Mouse (Mus musculus) heart, postnatal 0 days (tissue): Measurements from ENCODE around the gene Ptpn1. TPM values are rescaled to one million over a fixed set of nuclear protein-coding genes. Genes with fewer than 3 reads are reported as not detected.

Experiments
- ATAC-seq: fragments of 200-750 bp; cut with Nextera tagmentation; 2 replicates; pipeline ENCODE4 v1.8.0; 2017; ENCODE audit warnings: low read depth, moderate number of reproducible peaks, moderate library complexity; ENCODE audit not compliant: insufficient read depth
- DNase-seq: peaks from one replicate; pipeline ENCODE4 v3.0.0-alpha.2; 2016; ENCODE audit warnings: low spot score
- H3K27ac ChIP-seq: fragments of 300-500 bp; sonication (generic); 2 replicates; pipeline ENCODE4 v1.5.1; 2014; ENCODE audit warnings: low read depth, mild to moderate bottlenecking
- H3K27me3 ChIP-seq: fragments of 300-500 bp; sonication (generic); 2 replicates; pipeline ENCODE4 v1.6.1; 2014; ENCODE audit warnings: low read length, mixed read lengths; ENCODE audit not compliant: control insufficient read depth, insufficient read depth
- H3K36me3 ChIP-seq: fragments of 300-500 bp; sonication (generic); replicated peaks from 2 replicates; pipeline ENCODE4 v1.6.1; 2014; ENCODE audit warnings: low read length, mixed read lengths; ENCODE audit not compliant: control insufficient read depth, insufficient read depth
- H3K4me1 ChIP-seq: fragments of 300-500 bp; sonication (generic); 2 replicates; pipeline ENCODE4 v1.6.1; 2014; ENCODE audit warnings: antibody characterized with exemption; ENCODE audit not compliant: control insufficient read depth, insufficient read depth
- H3K4me2 ChIP-seq: fragments of 300-500 bp; sonication (generic); 2 replicates; pipeline ENCODE4 v1.6.1; 2014; ENCODE audit warnings: low read depth, mild to moderate bottlenecking, low read length, moderate library complexity
- H3K4me3 ChIP-seq: fragments of 300-500 bp; sonication (generic); 2 replicates; pipeline ENCODE4 v1.5.1; 2014; ENCODE audit warnings: low read depth, low read length
- H3K9ac ChIP-seq: fragments of 300-500 bp; sonication (generic); replicated peaks from 2 replicates; pipeline ENCODE4 v1.6.1; 2014; ENCODE audit warnings: low read depth, low read length, mixed read lengths
- H3K9me3 ChIP-seq: fragments of 300-500 bp; sonication (generic); replicated peaks from 2 replicates; pipeline ENCODE4 v1.6.1; 2016; ENCODE audit warnings: low read length; ENCODE audit not compliant: control insufficient read depth
- CTCF ChIP-seq: IDR thresholded peaks from 2 replicates; pipeline ENCODE4 v1.5.1; 2016; ENCODE audit warnings: antibody characterized with exemption, control low read depth, low read depth
- EP300 ChIP-seq: IDR thresholded peaks from 2 replicates; pipeline ENCODE4 v1.6.1; 2016; ENCODE audit warnings: antibody characterized with exemption, low read depth
- WGBS: fragments of 180-500 bp; shearing (Covaris S2); extraction: QIAGEN DNeasy Blood & Tissue Kit; methylation state at CpG from one replicate; pipeline ENCODE4 v1.1.7; 2014; 5-methylcytosine and 5-hydroxymethylcytosine counted together
- polyA plus RNA-seq: library from polyadenylated mRNA; unstranded; fragments of >200 nt; fragmentation: Nextera tagmentation; extraction: Ambion mirVana; gene quantifications from 2 replicates; pipeline ENCODE4 v1.2.1, GENCODE M21; 2015
- total RNA-seq: library from RNA; depleted of rRNA; stranded (reverse); fragments of >200 nt; gene quantifications from 2 replicates; pipeline ENCODE4 v1.2.3, GENCODE M21; 2014; ENCODE audit warnings: low replicate concordance

Ptpn1 gene
- total and polyA plus RNA-seq, 2 experiments from 2014 or later: 22.0 to 37.9 TPM

- no peak for TF ChIP-seq EP300
- TF ChIP-seq CTCF: peak; percentile 88
- H3K27me3 ChIP-seq: peaks cover 10% of the 10 kb centered on the region; the same call in 1 of the 2 replicates
- H3K36me3 ChIP-seq: no peaks in the 10 kb centered on the region
- no peak overlapping the region for H3K9ac ChIP-seq
- H3K4me2 ChIP-seq: no peak overlapping the region
- H3K4me3 ChIP-seq: no peak overlapping the region
- no peak overlapping the region for H3K27ac ChIP-seq
- no peaks in the 10 kb centered on the region for H3K9me3 ChIP-seq
- peak; percentile 40 for DNase-seq
- WGBS: 10% methylated on average over 9 of the region's 9 CpGs
- H3K4me1 ChIP-seq: no peaks in the 10 kb centered on the region
- ATAC-seq: peak; percentile 50
These were observed 39.9 kb upstream of the Ptpn1 start for GRCm38 (mm10) chr2:167891908-167892307.

DNA sequence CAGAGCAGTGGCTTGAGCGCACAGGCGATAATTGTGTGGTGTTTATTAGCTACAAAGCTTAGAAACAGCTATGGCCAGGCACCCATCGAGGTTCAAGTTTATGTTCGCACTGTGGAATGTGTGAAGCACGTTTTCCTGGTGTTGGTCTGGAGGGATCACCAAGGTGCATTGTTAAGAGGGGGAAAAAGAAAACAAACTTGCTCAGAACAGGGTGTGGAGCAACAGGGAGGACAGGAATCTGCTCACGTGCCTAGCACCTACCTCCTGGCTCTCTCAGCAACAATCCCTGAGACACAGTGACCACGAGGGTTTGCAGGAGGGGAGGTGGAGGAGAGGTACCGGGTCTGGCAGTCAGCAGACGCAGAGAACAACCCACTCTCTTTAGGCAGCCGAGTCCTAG lies 38.2 kb upstream of the Ptpn1 start:
- TF ChIP-seq EP300 (no peak), CTCF (no peak)
- ATAC-seq (no peak), DNase-seq (no peak)
- Histone ChIP-seq H3K4me3 (no peak overlapping the region), H3K4me1 (no peaks in the 10 kb centered on the region), H3K4me2 (no peak overlapping the region), H3K36me3 (no peaks in the 10 kb centered on the region), H3K9me3 (no peaks in the 10 kb centered on the region), H3K9ac (no peak overlapping the region), H3K27ac (no peak overlapping the region), H3K27me3 (peaks cover 10% of the 10 kb centered on the region; the same call in 1 of the 2 replicates)
- 63% methylated on average over 10 of the region's 10 CpGs for WGBS

DNA sequence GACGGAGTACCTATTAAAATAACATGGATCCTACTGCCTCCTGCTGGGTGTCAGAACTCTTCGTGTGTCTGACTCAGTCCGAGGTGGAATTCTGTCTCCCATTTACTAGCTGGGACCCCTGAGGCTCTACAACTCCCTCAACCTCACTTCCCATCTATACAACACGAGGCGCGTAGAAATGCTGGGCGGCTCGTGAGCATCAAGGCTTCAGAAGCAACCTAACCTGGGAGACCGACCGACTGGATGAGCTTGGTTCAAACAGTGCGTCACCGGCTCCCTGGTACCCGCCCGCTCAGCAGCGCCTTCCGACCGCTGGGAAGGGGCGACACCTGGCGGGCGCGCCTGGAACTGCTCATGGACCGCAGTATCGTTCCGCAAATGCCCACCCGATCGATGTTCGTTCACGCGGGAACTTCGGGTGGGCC lies 36.9 kb upstream of the Ptpn1 start:
- under 1% methylated on average over 30 of the region's 30 CpGs for WGBS
- no peak for TF ChIP-seq EP300
- TF ChIP-seq CTCF: peak; percentile 95
- H3K9me3 ChIP-seq: no peaks in the 10 kb centered on the region
- 0 out of 2 replicates have a peak overlapping the region, but pooled peaks have one; percentile 7 for H3K4me2 ChIP-seq
- no peaks in the 10 kb centered on the region for H3K36me3 ChIP-seq
- DNase-seq: peak; percentile 82
- peak; percentile 55 for ATAC-seq
- H3K4me1 ChIP-seq: no peaks in the 10 kb centered on the region
- peaks cover 10% of the 10 kb centered on the region; the same call in 1 of the 2 replicates for H3K27me3 ChIP-seq
- H3K27ac ChIP-seq: no peak overlapping the region
- no peak overlapping the region for H3K9ac ChIP-seq
- H3K4me3 ChIP-seq: no peak overlapping the region

DNA sequence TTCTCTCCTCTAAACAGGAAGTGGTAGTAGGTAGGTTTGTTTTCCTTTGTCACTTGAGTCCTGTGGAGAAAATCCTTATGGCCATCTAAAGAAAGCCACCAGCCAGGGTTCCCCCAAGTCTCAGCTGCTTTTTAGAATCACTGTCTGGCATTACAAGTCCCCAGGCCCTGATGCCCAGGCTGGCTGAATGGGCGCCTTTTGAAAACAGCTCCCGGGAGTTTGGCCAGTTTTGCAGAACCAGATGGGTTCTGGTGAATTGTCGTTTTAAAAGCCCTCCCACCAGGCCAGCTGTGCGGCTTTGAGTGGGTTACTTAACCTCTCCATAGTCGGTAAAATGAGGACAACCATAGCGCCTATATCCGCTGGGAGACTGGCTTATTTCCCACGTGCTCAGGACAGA lies 34.0 kb upstream of the Ptpn1 start:
- no peak overlapping the region for H3K4me3 ChIP-seq
- 84% methylated on average over 8 of the region's 8 CpGs for WGBS

GRCm38 (mm10) chr2:167899989-167900421 lies 31.9 kb upstream of the Ptpn1 start:
- WGBS: 22% methylated on average over 16 of the region's 16 CpGs
- ATAC-seq (peak; percentile 59), DNase-seq (peak; percentile 46)
- Histone ChIP-seq H3K4me2 (no peak overlapping the region), H3K27me3 (peaks cover 10% of the 10 kb centered on the region; the same call in 1 of the 2 replicates), H3K4me3 (no peak overlapping the region), H3K4me1 (no peaks in the 10 kb centered on the region), H3K27ac (no peak overlapping the region), H3K9ac (no peak overlapping the region), H3K36me3 (no peaks in the 10 kb centered on the region), H3K9me3 (no peaks in the 10 kb centered on the region)
- TF ChIP-seq EP300 (no peak), CTCF (peak; percentile 24; the same call in 1 of the 2 replicates)

More for the DNA sequence above, 34.0 kb upstream of the Ptpn1 start:
- no peak for DNase-seq
- Histone ChIP-seq H3K9me3 (no peaks in the 10 kb centered on the region), H3K27ac (no peak overlapping the region), H3K27me3 (peaks cover 10% of the 10 kb centered on the region; the same call in 1 of the 2 replicates), H3K4me1 (no peaks in the 10 kb centered on the region), H3K9ac (no peak overlapping the region), H3K36me3 (no peaks in the 10 kb centered on the region), H3K4me2 (no peak overlapping the region)
- TF ChIP-seq EP300: no peak
- TF ChIP-seq CTCF: no peak
- ATAC-seq: no peak

- no peak overlapping the region for H3K9ac ChIP-seq
- ATAC-seq (no peak; the same call in 1 of the 2 replicates), DNase-seq (no peak)
- TF ChIP-seq CTCF (no peak), EP300 (no peak)
- H3K4me1 ChIP-seq: no peaks in the 10 kb centered on the region
- H3K27me3 ChIP-seq: no peaks in the 10 kb centered on the region
- H3K36me3 ChIP-seq: no peaks in the 10 kb centered on the region
- H3K9me3 ChIP-seq: no peaks in the 10 kb centered on the region
- no peak overlapping the region for H3K4me2 ChIP-seq
- no peak overlapping the region for H3K4me3 ChIP-seq
- WGBS: 51% methylated on average over 9 of the region's 9 CpGs
- no peak overlapping the region for H3K27ac ChIP-seq
These were observed 29.6 kb upstream of the Ptpn1 start for GRCm38 (mm10) chr2:167902116-167902703.
